Mouse (Mus musculus): ENCODE measurements around the gene Ppp1ca.

Gene Ppp1ca

DNA sequence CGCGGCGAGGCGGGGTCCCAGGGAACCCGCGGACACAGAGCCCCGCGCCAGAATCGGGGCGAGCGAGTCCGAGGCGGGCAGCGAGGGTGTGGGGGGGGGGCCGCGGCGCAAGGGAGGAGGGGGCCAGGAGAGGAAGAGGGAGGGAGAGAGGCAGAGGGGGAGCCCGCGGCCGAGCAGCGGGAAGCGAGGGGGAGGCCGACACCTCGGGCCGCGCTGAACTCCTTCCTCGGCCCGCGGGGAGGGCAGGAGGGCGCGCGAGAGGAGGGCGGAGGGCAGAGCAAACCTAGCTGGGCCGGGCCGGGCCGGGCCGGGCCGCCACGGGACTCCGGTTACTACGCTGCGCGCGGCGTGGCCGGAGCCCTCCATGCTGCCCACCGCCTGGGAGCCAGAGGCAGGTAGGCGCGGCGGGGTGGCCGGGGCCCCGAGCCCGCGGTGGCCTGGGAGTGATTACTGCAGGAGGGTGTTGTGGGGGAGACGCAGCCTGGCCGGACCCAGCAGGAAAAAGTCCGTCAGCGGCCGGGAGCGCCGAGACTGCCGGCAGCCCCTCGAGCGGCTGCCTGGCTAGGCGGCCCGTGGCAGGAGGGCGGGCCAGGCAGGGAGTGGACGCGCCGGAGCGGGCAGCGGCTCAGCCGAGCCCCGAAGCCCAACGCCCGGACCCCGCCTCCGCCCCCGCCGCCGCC, 23.0 kb downstream of the Ppp1ca start:
- DNase-seq (ENCODE audit: low spot score), result no peak

DNA sequence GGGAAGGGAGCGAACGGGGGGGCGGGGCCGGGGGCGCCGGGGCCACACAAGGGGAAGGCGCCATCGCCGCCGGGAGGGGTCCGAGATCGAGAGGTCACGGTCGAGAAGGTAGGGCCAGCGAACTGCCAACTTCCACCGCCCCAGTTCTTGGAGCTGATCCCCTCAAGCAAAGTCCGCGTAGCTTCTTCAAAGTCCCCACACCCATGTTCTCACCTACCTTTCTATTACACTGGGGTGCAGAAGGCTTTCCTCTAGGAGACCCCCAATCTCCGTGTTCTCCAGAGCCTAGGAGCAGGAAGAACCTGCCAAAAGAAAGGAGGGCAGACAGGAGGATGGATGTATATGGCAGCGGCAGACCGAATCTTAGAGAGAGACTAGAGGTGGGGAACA, 23.6 kb downstream of the Ppp1ca start:
- no peak for DNase-seq (ENCODE audit: low spot score)

DNA sequence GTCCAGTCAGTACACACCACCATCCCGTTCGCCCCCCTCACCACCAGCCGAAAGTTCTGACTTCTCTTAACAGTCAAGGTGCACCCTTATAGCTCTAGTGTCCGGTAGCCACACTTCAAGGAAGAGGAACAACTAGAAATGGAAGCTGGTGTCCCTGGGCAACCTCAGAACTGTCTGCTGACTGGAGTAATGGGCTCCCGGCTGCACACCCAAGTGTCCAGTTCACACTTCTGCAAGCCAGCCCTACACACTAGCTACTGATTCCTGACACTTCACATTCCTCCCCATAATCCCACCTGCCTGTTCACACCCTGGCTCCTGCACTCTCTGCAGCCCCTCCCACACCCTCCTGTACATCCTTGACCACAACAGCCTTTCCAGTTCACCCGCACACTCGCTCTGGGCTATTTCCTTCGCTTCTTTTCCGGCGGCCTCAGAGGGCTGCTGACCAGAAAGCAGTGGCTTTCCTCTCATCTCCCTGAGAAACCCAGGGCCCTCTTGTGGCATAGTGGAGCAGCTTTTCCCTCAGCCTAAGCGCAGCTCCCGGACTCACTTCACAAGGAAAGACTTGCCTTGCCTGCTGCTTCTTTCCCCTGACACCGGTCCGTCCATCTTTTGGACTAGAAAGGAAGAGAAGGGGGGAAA, 24.3 kb downstream of the Ppp1ca start:
- DNase-seq (ENCODE audit: low spot score), result peak; percentile 49

DNA sequence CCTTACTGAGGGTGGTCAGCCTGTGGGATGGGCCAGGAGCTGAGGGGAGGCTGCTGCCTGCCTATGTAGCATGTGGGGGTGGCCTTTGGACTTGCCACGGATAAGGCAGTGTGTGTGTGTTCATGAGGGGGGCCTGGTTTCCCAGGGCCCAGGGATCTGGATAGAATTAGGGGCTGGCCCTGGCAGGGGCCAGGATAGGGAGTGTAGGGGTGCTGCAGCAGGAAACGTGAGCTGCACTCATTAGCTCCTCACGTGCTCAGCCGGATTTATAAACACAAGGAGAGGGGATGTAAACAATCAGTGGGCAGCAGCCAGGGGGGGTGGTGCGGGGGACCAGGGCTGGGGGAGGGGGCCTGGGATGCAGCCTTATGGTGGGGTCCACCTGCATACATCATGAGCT, 25.3 kb downstream of the Ppp1ca start:
- DNase-seq (ENCODE audit: low spot score), result no peak

DNA sequence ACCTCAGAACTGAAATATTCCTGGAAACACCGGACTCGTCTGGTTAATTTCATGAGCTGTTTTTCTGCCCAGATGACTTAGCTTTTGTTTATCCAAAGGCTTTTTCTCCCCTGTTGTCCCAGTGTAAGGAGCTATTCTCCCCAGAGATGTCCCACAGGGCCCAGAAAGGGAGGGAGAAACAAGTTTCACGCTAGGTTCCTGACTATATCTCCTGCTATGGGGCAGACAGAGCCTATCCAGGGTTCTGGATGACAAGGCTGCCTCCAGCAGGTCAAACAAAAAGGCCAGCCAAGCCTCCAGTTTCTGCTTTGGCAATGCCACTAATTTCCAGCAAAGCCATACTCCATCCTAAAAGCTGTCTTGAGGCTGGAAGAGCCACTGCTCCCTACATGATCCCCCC, 26.0 kb downstream of the Ppp1ca start:
- no peak for DNase-seq (ENCODE audit: low spot score)

DNA sequence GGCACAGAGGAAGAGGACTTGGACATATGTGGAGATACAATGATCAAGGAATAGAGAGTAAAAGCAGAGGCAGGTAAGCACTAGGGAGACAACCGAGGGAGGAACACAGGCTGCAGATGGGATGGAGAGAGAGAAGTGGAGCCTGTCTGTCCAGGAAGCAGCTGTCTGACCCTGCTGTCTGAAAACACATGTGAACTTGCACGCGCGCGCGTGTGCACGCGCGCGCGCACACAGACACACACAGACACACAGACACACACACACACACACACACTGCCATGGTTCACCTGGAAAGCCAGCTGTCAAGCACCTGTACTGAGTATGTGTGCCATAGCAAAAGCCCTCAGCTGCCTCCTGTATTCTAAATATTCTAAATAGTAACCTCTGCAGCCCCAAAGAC, 26.4 kb downstream of the Ppp1ca start:
- no peak for DNase-seq (ENCODE audit: low spot score)

DNA sequence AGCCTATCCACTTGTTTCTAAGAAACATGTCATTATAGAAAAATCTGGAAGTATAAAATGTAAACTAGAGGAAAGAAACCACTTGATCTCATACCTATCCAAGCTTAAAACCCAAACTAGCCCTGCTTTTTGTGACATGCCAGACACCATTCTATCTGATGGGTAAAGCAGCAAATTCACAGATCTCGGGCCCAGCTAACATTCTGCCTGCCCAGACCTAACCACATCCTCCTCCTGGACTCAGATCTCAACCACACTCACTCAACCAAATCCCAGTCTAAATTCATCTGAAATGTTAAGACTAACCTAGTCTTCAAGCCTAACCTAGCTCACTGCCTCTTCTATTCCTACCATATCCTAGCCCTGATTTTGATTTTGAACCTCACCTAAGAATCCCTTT, 26.9 kb downstream of the Ppp1ca start:
- DNase-seq (ENCODE audit: low spot score), result no peak

DNA sequence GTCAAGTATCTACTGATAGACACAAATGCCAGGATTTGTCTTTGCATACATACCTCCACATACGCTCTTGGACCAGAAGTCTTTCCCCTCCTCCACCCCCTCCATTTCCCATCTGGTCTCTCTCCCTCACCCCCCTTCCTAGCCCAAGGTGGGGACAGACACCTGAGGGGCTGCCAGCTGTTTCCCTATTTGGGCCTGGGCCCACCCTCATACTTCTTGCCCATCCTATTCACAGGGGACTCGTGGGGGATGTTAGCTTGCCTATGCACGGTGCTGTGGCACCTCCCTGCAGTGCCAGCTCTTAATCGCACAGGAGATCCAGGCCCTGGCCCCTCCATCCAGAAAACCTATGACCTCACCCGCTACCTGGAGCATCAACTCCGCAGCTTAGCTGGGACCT, 28.1 kb downstream of the Ppp1ca start:
- no peak for DNase-seq (ENCODE audit: low spot score)

DNA sequence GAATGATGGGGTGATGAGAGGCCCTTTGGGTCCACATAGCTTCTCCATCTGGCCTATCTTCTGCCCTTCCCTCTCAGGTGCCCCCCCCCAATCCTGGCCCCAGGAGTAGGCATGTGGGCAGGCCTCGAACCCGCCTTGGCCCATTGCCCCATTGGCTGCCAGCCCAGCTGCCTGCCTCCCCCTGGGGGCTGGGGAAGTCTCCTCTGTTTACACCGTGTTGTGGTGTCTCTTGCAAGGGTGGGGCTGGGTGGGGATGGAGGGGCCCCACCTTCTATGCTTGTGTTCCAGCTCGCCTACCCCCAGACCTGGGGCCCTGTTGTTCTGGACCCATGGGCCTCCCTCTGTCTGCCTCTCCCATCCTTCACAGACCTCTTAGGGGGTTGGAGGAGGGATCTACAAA, 28.6 kb downstream of the Ppp1ca start:
- no peak for DNase-seq (ENCODE audit: low spot score)

DNA sequence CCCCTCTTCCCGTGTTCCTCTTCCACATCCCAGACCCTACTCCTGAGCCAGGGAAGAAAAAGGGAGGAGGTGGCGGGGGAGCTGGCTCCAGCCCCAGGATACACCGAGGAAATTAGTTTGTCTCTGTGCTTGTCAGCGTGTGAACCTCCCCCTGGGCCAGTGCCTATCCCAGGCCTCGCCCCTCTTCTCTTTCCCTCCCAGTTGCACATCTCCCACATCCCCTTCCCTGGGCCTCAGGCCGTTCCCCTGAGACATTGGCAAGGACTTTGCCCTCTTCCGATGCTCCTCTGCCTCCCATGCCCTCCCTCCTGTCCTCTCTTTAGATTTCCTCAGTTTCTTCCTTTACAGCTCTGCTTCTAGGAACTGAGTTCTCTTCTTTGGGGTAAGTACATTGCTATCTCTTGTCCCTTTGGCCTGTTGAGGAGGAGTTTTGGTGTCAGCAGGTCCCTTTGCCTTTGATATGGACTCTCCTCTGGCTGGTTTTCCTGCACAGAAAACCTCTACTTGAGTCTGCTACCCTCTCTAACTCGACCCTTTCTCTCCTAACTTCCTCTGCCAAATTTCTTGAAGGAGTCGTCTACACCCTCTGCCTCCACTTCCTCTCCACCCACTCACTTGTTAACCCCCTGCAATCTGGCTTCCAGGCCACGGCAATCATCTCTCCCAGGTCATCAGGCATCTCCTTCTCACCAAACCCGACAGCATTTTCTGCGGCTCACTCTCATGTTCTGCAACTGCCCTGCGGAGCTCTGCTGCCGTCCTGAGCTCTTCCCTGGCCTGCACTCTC, 29.3 kb downstream of the Ppp1ca start:
- peak; percentile 52 for DNase-seq (ENCODE audit: low spot score)

DNA sequence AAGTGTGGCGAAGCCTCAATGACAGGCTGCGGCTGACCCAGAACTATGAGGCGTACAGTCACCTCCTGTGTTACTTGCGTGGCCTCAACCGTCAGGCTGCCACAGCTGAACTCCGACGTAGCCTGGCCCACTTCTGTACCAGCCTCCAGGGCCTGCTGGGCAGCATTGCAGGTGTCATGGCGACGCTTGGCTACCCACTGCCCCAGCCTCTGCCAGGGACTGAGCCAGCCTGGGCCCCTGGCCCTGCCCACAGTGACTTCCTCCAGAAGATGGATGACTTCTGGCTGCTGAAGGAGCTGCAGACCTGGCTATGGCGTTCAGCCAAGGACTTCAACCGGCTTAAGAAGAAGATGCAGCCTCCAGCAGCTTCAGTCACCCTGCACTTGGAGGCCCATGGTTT, 30.3 kb downstream of the Ppp1ca start:
- DNase-seq (ENCODE audit: low spot score), result peak; percentile 61

DNA sequence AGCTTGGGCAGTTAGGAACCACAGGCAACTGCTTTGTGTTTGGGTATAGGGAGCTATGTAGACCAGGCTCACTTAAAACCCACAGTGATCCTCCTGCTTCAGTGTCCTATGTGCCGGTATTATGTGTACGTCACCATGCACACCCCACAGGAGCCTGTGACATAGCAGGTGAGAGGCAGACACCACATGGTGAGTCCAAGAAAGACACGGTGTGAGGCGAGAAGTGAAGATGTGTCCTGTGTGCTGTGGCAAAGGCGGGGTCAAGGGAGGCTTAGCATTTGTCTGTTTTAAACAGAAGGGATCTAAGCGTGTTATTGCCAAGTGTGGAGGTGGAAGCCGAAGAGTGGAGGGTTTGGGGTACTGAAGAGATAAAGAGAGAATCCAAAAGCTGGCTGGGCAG, 34.9 kb downstream of the Ppp1ca start:
- no peak for DNase-seq (ENCODE audit: low spot score)

DNA sequence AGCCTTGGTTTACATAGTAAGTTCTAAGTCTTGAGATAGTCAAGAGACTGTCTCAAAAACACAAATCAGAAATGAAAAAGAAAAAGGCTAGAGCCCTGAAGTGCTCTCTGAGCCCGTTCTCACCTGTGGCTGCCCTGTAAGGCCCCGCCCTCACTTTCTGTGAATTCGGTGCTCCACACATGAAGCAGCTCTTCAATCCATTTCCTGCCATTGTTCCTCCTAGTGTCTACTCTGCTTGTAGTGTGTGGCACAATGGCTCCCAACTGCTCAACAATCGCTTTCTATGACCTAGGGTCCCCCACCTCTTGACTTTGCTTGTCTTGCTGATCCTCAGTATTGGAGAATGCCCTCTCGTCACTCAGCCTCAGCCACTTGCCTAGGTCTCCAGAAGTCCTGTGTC, 35.6 kb downstream of the Ppp1ca start:
- no peak for DNase-seq (ENCODE audit: low spot score)

DNA sequence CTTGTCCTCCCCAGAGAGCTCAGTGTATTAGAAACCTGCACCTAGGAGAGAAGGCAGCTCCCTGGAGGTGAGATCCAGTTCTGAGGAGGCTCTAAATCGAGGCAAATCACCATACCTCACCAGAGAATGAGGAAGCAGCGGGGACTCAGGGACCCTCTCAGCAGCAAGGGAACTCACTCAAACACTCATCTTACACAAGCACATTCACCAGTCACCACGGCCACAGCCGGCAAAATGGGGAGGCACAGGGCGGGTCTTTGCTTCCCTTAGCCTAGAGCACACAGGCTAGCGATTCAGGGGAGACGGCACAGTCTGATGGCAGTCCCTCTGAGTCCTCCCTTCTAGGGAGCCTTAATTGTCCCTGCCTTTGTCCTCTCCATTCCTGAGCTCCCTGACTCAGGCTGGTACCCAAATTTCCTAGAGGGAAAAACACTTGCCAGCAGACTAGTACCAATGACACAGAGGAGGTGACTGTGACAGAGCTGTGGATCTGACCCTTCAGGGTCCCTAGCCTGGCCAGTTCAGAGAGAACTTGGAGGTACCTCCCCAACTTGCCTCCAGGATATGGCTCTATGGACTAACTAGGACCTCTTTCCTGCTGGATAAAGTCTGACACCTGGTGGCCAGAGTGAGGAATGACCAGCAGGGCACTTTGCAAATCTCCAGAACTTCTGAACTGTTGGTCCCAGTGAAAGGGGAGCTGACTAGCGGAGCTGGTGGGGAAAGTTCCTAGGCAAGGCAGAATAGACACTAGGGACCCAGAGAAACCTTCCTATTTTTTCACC, 36.2 kb downstream of the Ppp1ca start:
- peak; percentile 80 for DNase-seq (ENCODE audit: low spot score)

DNA sequence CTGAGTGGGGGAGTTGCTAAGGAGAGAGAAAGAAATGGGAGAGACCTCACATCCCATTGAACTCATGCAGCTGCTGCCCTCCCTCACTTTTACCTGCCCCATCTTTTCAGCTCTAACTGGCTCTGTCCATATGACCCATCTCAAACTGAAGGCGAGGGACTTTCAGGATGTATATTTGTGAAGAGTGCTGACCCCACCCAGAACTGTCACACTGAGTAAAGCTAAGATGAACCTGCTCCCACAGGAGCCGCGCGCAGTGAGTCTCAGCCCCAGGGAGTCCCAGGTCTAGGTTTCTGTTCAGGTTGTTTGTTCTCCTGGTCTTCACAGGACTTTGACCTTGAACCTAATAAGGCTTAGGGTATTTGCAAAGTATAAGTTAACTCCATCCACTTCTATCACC, 37.0 kb downstream of the Ppp1ca start:
- no peak for DNase-seq (ENCODE audit: low spot score)

DNA sequence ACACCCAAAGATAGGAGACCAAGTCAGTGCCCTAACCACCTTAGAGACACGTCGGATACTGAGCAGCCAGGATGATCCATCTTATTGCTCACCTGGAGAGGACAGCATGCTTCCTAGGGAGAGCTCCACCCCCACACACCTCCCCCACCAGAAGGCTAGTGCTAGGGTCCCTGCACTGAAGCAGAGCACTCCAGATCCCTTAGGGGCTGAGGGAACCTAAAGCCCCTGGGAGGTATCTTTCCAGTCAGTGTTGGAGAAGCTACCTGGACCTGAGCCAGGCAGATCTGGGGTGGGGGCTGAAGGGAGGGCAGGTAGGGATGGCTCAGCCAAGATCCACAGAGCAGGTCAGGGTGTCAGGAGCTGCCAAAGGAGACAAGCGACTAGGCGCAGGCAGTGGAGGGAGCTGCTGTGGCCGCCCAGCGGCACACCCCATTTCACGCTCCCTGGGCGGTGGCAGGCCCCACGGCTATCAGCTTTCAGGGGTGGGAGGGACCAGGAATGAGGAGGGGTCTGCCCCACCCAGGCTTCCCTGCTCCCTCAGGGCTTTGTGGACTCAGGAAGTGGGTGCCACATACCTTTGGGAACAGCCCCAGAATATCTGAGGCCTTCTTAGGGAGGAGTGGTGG, 37.7 kb downstream of the Ppp1ca start:
- DNase-seq (ENCODE audit: low spot score), result no peak

DNA sequence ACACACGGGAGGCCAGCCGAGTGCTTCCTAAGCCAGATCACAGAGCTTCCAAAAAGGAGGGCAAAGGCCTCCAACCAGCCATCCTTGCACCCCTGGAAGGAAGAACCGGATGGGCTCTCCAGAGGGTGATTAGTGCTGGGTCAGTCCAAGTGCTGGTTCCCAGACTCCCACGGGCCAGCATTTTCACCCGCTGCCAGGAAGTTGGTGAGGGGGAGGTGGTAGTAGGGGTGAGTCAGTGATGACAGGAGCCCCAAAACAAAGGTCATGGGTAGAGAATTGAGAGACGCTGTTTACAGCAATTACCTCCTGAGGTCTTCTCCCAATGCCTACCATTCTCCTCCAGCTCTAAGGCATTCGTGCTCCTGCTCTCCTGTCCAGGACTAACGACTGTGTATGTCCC, 38.5 kb downstream of the Ppp1ca start:
- no peak for DNase-seq (ENCODE audit: low spot score)

DNA sequence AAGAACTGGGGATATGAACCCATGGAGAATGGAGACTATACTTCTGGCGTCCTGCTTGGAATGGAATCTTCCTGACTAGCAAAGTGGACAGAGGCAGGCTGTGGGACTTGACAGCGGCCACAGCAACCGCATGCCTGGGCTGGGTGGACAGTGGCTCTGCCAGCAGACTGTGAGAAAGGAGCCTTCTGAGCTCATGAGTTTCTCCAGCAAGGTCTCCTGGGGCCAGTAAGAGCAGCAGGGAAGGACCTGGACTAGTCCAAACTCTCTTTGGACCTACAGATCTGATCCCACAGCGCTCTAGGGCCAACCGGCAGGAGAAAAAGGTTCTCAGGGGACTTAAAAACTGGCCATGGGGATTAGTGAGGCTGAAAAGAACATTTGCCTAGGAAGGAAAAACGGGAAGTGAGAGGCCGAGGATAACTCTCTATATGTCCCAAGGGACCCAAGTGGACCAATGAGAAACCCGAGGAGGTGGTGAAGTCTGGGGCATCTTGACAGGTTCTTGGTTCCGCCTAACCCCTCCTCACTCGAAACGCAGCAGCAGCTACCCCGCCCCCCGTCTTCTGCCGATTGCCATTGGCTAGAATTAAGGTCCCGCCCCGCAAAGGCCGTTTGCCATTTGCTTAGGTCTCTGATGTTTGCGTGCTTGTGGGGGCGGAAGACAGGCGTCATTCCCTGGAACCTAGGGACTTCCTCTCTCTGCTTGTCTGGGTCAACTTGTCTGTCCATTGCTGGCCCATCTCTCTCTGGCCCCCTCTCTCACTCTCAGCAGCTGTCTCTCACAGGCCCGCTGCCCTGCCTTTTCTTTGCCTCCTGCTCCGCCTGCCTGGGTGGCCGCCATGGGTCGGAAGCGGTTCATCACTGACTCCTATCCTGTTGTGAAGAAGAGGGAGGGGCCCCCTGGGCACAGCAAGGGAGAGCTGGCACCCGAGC, 39.7 kb downstream of the Ppp1ca start, which contains the start of gene Pold4:
Gene Pold4 (plus strand): TSS at position 647 of the 933 bp plus-strand sequence.
- peak; percentile 90 for DNase-seq (ENCODE audit: low spot score)

DNA sequence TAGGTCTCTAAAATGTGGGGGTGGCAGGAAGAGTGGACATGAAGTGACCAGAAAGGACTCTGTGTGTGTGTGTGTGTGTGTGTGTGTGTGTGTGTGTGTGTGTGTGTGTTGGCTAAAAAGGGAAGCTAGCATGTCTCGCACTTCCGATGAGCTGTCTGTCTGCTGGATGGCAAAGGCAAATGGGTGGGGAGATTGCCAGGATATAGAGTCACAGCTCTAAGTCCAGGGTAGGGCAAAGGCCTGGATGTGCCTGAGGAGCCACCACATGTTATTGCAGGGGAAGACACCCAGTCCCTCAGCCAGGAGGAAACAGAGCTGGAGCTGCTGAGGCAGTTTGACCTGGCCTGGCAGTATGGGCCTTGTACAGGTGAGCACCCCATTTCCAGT, 40.3 kb downstream of the Ppp1ca start:
- peak; percentile 47 for DNase-seq (ENCODE audit: low spot score)

DNA sequence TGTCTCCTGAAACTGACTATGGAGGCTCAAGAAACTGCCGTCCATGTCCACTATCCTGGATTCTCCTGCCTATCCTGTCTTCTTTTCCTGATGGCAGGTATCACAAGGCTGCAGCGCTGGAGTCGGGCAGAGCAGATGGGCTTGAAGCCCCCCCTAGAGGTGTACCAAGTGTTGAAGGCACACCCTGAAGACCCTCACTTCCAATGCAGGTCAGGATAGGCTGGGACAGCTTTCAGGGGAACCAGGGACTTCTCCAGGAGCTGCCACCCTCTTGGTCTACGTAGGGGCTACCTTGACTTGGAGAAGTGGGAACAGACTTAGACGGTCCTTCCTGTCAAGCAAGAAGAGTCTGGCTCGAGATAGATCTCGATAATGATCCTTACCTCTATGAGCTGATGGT, 40.8 kb downstream of the Ppp1ca start:
- no peak for DNase-seq (ENCODE audit: low spot score)

DNA sequence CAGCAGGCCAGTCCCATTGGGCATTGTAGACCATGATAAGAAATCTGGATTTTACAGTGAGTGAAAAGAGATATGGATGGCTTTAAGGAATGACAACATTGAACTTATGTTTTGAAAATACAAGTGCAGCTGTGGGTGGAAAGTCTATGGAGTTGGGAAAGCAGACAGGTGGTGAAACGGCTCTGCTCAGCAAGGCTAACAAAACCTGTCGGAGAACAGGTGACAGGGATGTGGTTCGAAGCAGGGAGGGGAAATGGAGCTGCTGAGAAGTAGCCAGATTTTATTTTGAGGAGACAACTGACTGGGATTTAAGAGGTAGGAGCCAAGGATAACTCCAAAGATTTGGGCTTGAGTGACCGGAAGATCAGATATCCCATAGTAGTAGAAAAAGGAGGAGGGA, 42.7 kb downstream of the Ppp1ca start:
- DNase-seq (ENCODE audit: low spot score), result no peak

Measured in MN1 (cell line).